Mouse (Mus musculus) spleen, postnatal 4 days (tissue): ENCODE results near the gene Olfr613.
"Not testable (repeated sequence)": the region's sequence is repeated elsewhere in the genome, so short reads cannot be mapped to it uniquely, and the experiment has no call there.

Source experiments
- DNase-seq, 2 experiments: peaks; one replicate each; pipeline ENCODE4 v3.0.0; 2022; ENCODE audit warnings: low spot score in 2 of 2

Gene Olfr613

GRCm38 (mm10) chr7:103547774-103548173 is at the start of gene Olfr613:
TSS of gene Olfr613 (plus strand) at chr7:103548074.
- DNase-seq: no peak

GRCm38 (mm10) chr7:103512022-103512421 is 35.9 kb upstream of the Olfr613 start, which contains the start of gene Olfr610:
TSS of gene Olfr610 (minus strand) at chr7:103512122.
- no peak for DNase-seq

GRCm38 (mm10) chr7:103520746-103521145 is 27.1 kb upstream of the Olfr613 start, which contains the start of gene Olfr611:
TSS of gene Olfr611 (minus strand) at chr7:103520846.
- DNase-seq: not testable (repeated sequence)

GRCm38 (mm10) chr7:103542617-103543016 is 5.3 kb upstream of the Olfr613 start, which contains the start of gene Olfr612:
TSS of gene Olfr612 (minus strand) at chr7:103542717.
- not testable (repeated sequence) for DNase-seq

GRCm38 (mm10) chr7:103555779-103556178 is 7.9 kb downstream of the Olfr613 start, which contains the start of gene Olfr615:
TSS of gene Olfr615 (plus strand) at chr7:103556079.
- no peak for DNase-seq

- no peak for DNase-seq
Observed at GRCm38 (mm10) chr7:103569043-103569442, 21.2 kb downstream of the Olfr613 start, which contains the start of gene Olfr616. TSS of gene Olfr616 (minus strand) at chr7:103569143.

GRCm38 (mm10) chr7:103572761-103573160 is 24.9 kb downstream of the Olfr613 start, which contains the start of gene Olfr617:
TSS of gene Olfr617 (plus strand) at chr7:103573061.
- DNase-seq: no peak

GRCm38 (mm10) chr7:103589803-103590202 is 41.9 kb downstream of the Olfr613 start, which contains the start of gene Olfr618:
TSS of gene Olfr618 (plus strand) at chr7:103590103.
- no peak for DNase-seq

- DNase-seq: no peak
Observed at GRCm38 (mm10) chr7:103600275-103600674, 52.4 kb downstream of the Olfr613 start, which contains the start of gene Olfr619. TSS of gene Olfr619 (plus strand) at chr7:103600575.
